Mouse (Mus musculus) stomach, embryonic 15.5 days (tissue): ENCODE measurements at regions not wholly inside any gene's neighbourhood (a gene's known extent, or its start where the extent isn't known, plus 50 kb on each side); places are given as distances from the start of the nearest gene placed in this dataset.

Experiments used
- ATAC-seq: fragments of 200-750 bp; cut with Nextera tagmentation; 2 replicates; pipeline ENCODE4 v1.8.0; 2017; ENCODE audit warnings: low read depth, moderate number of reproducible peaks, moderate TSS enrichment; ENCODE audit not compliant: insufficient read depth, low FRiP score
- H3K27ac ChIP-seq: fragments of 300-500 bp; sonication (generic); 2 replicates; pipeline ENCODE4 v1.5.1; 2015; ENCODE audit warnings: mild to moderate bottlenecking, inconsistent platforms
- H3K27me3 ChIP-seq: fragments of 300-500 bp; sonication (generic); replicated peaks from 2 replicates; pipeline ENCODE4 v1.6.1; 2015; ENCODE audit warnings: inconsistent platforms
- H3K36me3 ChIP-seq: fragments of 300-500 bp; sonication (generic); 2 replicates; pipeline ENCODE4 v1.6.1; 2015; ENCODE audit warnings: inconsistent platforms
- H3K4me1 ChIP-seq: fragments of 300-500 bp; sonication (generic); 2 replicates; pipeline ENCODE4 v1.6.1; 2015; ENCODE audit warnings: inconsistent platforms
- H3K4me2 ChIP-seq: fragments of 300-500 bp; sonication (generic); 2 replicates; pipeline ENCODE4 v1.6.1; 2015; ENCODE audit warnings: mild to moderate bottlenecking, inconsistent platforms
- H3K4me3 ChIP-seq: fragments of 300-500 bp; sonication (generic); replicated peaks from 2 replicates; pipeline ENCODE4 v1.5.1; 2015; ENCODE audit warnings: inconsistent platforms
- H3K9ac ChIP-seq: fragments of 300-500 bp; sonication (generic); 2 replicates; pipeline ENCODE4 v1.6.1; 2015; ENCODE audit warnings: inconsistent platforms
- H3K9me3 ChIP-seq: fragments of 300-500 bp; sonication (generic); 2 replicates; pipeline ENCODE4 v1.6.1; 2016; ENCODE audit warnings: inconsistent platforms
- WGBS: fragments of 180-500 bp; shearing (Covaris S2); methylation state at CpG from one replicate; pipeline ENCODE4 v1.1.7; 2015; 5-methylcytosine and 5-hydroxymethylcytosine counted together

DNA sequence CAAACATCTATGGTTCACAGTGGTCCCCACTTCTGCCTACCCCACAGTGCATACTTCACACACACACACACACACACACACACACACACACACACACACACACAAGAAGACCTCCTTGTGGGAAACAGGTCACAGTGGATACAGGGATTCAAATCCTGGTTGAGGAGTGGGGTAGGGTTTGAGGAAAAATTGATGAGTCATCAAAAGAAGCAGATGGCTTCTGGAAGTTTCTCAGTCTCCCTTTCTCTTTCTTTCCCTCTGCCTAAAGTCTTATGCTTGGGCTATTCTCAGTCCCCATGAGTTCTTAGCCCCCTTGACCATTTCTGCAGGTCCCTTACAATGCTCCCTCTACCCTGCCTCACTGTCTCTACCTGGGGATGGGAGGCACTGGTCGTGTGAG is 56.4 kb downstream of the Rassf10 start:
- Histone ChIP-seq H3K9me3 (no peaks in the 10 kb centered on the region), H3K9ac (no peak overlapping the region), H3K27ac (no peak overlapping the region), H3K27me3 (no peaks in the 10 kb centered on the region), H3K4me1 (no peaks in the 10 kb centered on the region), H3K4me2 (no peak overlapping the region), H3K4me3 (no peak overlapping the region), H3K36me3 (no peaks in the 10 kb centered on the region)
- no peak for ATAC-seq
- 68% methylated on average over 1 of the region's 1 CpGs for WGBS

DNA sequence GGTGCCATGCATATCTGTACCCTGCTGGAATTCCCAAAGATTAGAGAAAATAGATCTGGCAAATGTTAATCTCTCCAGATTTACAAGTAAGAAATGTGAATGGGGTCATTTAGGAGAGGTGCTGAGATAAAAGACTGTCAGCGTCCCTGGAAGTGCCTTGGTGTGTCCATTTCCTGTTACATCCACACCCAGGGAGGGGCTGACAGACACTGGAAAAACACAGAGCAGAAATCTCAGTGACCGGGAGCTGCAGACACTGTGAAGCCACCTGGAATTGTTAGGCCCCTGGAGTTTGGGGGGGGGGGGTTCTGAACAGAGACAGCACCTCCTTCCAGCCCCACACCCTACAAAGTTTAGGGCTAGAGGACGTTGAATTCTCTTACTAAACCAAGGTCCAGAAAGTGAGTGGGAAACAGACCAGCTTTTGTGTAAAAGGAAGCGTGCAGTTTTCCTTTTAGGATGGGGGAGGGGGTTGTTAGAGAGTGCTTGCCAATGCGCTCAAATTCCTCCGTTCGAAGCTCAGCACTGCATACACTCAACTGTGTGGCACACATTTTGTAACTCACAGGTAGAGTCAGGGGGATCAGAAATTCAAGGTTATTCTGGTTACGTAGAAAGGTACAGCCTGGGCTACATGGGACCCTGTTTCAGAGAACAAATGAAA is 63.5 kb downstream of the Rassf10 start:
- Histone ChIP-seq H3K27ac (no peak overlapping the region), H3K4me3 (no peak overlapping the region), H3K36me3 (no peaks in the 10 kb centered on the region), H3K4me1 (0 out of 2 replicates have a peak, but pooled peaks cover 8% of the 10 kb centered on the region), H3K9ac (no peak overlapping the region), H3K9me3 (no peaks in the 10 kb centered on the region), H3K4me2 (no peak overlapping the region), H3K27me3 (no peaks in the 10 kb centered on the region)
- no peak for ATAC-seq
- WGBS: 26% methylated on average over 8 of the region's 8 CpGs

DNA sequence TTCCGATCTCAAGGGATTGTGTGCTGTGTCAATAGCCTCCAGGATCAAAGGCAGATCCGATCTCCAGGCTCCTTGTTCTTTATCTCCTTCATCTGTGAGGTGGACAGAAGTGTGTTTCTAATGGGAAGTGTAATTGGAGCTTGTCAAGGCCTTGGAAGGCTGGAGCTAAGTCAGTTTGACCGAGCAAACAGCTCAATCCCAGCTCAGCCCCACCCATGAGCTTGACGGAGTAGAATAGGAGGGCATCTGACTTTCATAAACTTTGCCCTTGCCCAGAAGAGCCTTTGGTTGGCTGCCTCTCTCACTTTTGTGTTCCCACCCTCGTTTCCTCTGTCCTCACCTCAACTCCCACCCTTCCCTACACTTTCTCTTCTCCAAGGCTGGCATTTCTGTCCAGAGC is 67.7 kb downstream of the Rassf10 start:
- ATAC-seq: peak; percentile 77
- Histone ChIP-seq H3K27me3 (no peaks in the 10 kb centered on the region), H3K4me2 (no peak overlapping the region), H3K4me3 (no peak overlapping the region), H3K9ac (no peak overlapping the region), H3K27ac (no peak overlapping the region), H3K4me1 (0 out of 2 replicates have a peak, but pooled peaks cover 8% of the 10 kb centered on the region), H3K36me3 (no peaks in the 10 kb centered on the region), H3K9me3 (no peaks in the 10 kb centered on the region)
- 49% methylated on average over 5 of the region's 5 CpGs for WGBS

DNA sequence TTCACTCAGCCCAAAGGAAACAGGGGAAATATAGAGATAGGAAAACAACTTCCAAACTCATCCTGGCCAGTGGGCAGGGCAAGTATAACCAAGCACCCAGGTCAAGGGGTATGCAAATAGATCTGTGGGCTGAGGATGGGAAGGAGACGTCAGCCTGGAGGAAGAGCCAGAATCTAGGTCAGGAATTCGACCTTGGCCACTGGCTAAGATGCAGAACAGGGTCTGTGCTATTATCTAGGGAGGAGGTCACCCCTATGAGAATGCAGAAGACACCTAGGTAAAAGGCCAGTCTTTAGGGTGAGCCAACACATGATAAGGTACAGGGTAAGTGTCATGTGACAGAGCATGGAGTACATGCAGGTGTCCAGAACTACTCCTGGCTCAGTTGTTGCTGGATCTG is 68.8 kb downstream of the Rassf10 start:
- Histone ChIP-seq H3K27ac (no peak overlapping the region), H3K9ac (no peak overlapping the region), H3K36me3 (no peaks in the 10 kb centered on the region), H3K27me3 (no peaks in the 10 kb centered on the region), H3K4me1 (0 out of 2 replicates have a peak, but pooled peaks cover 3% of the 10 kb centered on the region), H3K4me3 (no peak overlapping the region), H3K9me3 (no peaks in the 10 kb centered on the region), H3K4me2 (no peak overlapping the region)
- ATAC-seq: no peak
- 42% methylated on average over 2 of the region's 2 CpGs for WGBS

DNA sequence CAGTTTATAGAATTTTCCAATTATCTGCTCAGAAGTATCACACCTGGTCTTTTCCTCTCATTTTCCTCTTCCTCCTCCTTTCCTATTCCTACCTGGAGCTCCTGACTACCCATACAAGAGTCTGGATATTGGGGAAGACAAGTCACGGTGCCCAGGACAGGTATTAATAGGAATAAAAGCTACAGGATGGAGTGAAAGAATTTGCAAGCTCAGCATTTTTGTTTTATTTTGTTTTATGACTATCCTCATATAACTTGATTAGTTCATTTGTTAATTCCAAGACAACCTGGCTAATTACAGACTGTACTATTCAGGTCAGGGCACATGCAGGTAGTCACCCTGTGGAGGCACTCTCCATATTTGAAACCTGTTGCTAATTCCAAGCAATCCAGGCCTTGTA is 72.0 kb downstream of the Rassf10 start:
- Histone ChIP-seq H3K9ac (no peak overlapping the region), H3K4me2 (no peak overlapping the region), H3K4me1 (no peaks in the 10 kb centered on the region), H3K27me3 (no peaks in the 10 kb centered on the region), H3K9me3 (no peaks in the 10 kb centered on the region), H3K36me3 (no peaks in the 10 kb centered on the region), H3K27ac (no peak overlapping the region), H3K4me3 (no peak overlapping the region)
- 82% methylated on average over 1 of the region's 1 CpGs for WGBS
- ATAC-seq: no peak

DNA sequence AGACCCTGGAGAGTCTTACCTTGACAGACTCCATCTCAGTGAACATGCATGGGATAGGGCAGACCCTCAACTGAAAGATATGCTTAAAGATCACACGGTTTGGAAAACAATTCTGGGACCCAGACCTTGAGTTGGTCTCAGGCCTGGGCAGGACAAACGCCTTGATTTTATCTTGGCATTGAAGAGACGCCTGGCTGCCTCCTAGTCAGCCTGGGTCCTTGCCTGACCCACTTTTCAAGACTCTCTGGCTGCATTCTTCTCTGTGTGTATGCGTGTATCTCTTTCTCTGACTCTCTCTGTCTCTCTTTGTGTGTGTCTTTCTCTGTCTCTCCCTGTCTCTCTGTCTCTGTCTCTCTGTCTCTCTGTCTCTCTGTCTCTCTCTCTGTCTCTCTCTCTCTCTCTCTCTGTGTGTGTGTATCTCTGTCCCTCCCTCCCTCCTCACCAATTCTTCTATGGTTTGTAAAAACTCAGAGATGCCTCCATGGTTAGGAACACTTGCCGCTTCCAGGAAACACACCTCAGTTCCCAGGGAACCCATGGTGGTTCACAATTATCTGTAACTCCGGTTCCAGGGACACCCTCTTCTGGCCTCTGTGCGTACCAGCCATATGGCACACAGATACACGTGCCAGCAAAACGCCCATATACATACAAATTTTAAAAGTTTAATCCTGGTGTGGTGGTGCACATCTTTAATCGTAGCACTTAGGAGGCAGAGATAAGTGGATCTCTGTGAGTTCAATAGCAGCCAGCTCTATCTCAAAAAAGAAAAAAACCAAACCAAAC is 72.7 kb downstream of the Rassf10 start:
- H3K27ac ChIP-seq: no peak overlapping the region
- no peaks in the 10 kb centered on the region for H3K4me1 ChIP-seq
- H3K36me3 ChIP-seq: no peaks in the 10 kb centered on the region
- no peak for ATAC-seq
- no peaks in the 10 kb centered on the region for H3K9me3 ChIP-seq
- no peak overlapping the region for H3K4me3 ChIP-seq
- 81% methylated on average over 10 of the region's 10 CpGs for WGBS
- H3K27me3 ChIP-seq: no peaks in the 10 kb centered on the region
- no peak overlapping the region for H3K9ac ChIP-seq
- H3K4me2 ChIP-seq: no peak overlapping the region

DNA sequence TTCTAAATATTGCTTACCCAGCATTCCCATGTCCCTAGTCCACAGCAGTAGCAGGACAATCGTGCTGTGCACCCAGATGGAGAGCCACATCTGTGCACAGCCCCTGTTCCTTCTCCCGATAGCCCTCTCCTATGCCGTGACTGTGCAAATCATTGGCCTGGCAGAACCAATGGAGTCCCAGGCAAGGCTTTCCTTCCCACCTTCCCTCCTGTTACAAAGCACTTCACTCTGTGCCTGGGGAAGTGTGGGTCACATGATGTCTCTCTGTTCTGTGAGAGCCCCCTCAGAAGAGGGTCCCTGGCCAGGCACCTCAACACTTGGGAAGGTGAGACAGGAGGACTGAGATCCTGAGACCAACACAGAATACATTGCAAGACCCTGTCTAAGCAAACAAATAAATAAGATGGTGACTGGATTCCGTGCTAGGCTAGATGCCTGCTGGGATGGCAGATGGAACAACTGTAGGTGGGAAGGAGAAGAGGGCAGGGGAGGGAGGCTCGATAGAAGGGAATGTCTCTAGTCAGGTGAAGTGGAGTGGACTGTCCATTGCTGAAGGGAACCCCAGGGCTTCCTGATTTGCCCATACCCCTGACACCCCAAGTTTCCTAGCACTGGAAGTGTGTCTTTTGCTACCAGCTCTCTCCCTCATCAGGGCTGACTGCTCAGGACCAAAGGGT is 73.5 kb downstream of the Rassf10 start:
- H3K36me3 ChIP-seq: no peaks in the 10 kb centered on the region
- H3K4me3 ChIP-seq: no peak overlapping the region
- H3K4me1 ChIP-seq: no peaks in the 10 kb centered on the region
- no peak overlapping the region for H3K27ac ChIP-seq
- H3K9me3 ChIP-seq: no peaks in the 10 kb centered on the region
- no peak overlapping the region for H3K9ac ChIP-seq
- H3K27me3 ChIP-seq: no peaks in the 10 kb centered on the region
- H3K4me2 ChIP-seq: no peak overlapping the region
- no peak for ATAC-seq
- 72% methylated on average over 5 of the region's 5 CpGs for WGBS

DNA sequence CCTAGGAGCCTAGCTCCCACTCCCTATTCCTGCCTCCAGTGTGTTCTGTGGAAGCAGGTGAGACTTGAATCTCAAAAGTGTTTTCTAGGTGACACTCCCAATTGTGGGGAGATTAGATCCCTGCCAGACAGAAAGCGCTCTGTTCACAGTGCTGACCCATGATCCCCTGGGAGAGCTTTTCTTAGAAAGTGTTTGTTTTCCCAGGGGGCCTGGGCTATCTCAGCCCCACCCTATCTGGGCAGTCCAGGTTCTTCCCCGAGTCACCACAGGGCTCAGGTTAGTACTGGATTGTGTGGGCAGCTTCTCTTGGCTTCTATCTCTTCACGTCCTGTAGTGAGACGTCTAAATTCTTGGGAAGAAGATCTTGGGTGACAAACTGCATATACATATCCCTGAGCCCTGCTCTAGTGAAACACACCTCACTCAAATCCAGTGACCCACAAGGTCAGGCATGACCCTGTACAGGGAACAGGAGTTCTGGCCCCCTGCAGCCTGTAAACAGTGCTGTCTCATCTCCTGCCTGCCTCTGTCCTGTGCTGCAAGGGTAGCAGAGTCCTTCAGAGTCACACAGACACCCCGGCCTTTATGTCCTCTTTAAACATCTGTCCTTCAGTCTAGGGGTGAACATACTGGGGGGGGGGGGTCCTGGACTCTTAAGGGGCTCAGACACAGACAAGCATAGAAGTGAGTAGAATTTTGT is 76.4 kb downstream of the Rassf10 start:
- no peak overlapping the region for H3K9ac ChIP-seq
- 37% methylated on average over 5 of the region's 5 CpGs for WGBS
- H3K27me3 ChIP-seq: no peaks in the 10 kb centered on the region
- no peaks in the 10 kb centered on the region for H3K9me3 ChIP-seq
- H3K4me3 ChIP-seq: no peak overlapping the region
- no peaks in the 10 kb centered on the region for H3K36me3 ChIP-seq
- no peaks in the 10 kb centered on the region for H3K4me1 ChIP-seq
- H3K4me2 ChIP-seq: no peak overlapping the region
- peak overlapping the region; percentile 65 for H3K27ac ChIP-seq
- ATAC-seq: peak; percentile 90

DNA sequence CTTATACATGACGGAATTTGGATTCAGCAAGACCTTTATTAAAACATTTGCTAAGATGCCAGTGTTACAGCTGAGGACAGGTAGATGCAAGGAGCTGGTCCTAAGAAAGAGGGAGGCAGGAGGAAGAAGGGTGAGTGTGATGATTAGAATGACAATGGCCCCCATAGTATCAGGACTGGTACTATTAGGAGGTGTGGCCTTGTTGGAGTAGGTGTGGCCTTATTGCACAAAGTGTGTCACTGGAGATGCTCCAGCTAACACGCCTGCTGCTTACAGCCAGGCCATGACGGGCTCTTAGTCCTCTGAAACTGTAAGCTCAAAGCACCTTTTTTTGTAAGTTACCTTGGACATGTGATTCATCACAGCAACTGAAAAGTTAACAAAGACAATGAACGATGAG is 82.0 kb downstream of the Rassf10 start:
- Histone ChIP-seq H3K4me1 (no peaks in the 10 kb centered on the region), H3K9me3 (no peaks in the 10 kb centered on the region), H3K4me2 (no peak overlapping the region), H3K4me3 (no peak overlapping the region), H3K27me3 (no peaks in the 10 kb centered on the region), H3K27ac (no peak overlapping the region), H3K36me3 (no peaks in the 10 kb centered on the region), H3K9ac (no peak overlapping the region)
- ATAC-seq: no peak
- WGBS: 77% methylated on average over 4 of the region's 4 CpGs

DNA sequence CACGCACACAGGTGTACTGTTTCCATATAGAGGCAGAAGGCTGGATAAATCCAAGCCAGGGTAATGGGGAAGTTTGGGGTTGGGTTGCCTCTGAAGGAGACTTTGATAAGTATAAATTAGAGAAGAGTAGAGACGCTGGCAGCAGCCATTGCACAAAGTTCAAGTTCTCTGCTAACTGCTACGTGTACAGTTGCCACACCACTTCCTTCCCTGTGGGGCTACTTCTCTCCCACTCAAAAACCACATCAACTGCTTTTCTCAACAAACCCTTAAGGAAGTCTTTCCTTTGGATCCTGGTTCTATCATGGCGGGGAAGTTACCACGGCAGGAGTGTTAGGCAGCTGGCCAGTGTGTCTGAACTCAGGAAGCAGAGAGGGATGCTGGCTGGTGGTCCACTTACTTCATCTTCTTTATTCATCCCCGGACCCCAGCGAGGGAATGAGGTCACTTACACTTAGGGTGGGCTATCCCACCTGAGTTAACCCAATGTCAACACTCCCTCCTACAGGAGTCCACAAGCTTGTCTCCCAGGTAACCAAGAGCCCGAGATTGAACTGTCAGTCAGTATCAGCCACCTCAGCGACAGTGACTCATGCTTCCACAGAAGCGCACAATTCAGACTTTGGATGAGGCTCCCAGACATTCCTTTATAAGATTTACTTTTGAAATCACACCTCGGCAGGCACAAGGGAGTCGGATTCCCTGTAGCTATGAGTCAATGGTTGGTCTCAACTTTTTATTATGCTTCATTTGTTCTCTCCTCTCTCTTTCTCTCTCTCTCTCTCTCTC is 84.3 kb downstream of the Rassf10 start:
- Histone ChIP-seq H3K9me3 (no peaks in the 10 kb centered on the region), H3K9ac (no peak overlapping the region), H3K27ac (no peak overlapping the region), H3K4me3 (no peak overlapping the region), H3K4me1 (no peaks in the 10 kb centered on the region), H3K4me2 (no peak overlapping the region), H3K27me3 (no peaks in the 10 kb centered on the region), H3K36me3 (no peaks in the 10 kb centered on the region)
- WGBS: 70% methylated on average over 12 of the region's 12 CpGs
- ATAC-seq: no peak

DNA sequence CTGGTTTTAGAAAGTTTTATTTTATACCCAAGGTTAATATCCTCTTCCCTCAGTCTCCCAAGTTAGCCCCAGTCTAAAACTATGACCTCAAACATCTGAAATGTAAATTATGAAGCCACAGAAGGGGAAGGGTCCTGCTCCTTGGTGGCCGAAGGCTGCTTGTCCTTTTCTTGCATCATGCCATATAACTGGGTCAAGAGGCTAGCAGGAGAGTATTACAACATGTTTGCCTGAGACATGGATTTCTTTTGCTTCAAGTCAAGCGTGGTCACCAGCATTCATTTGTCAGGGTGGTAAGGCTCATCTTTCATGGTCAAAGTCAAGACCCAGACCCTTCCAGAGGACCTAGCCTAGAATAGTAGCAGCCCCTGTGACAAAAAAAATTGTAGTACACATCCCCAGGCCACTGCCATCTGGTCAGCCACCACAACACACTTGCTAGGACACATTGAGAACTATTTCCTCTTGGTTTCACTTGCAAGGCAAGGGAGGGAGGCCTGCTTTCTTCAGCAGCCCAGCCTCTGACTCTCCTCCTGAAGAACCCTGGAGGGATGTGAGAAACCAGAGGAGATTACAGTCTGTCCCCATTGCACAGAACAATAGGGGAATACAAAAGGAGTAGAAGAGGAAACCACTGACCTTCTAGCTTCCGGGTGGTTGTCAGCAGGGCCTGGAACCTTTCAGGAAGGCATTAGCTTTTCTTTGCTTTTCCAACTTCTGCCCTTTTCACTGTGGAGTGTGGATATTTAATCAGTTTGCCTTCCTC is 85.3 kb downstream of the Rassf10 start:
- 63% methylated on average over 3 of the region's 3 CpGs for WGBS
- no peaks in the 10 kb centered on the region for H3K4me1 ChIP-seq
- H3K4me3 ChIP-seq: no peak overlapping the region
- no peak overlapping the region for H3K27ac ChIP-seq
- H3K27me3 ChIP-seq: no peaks in the 10 kb centered on the region
- H3K9me3 ChIP-seq: no peaks in the 10 kb centered on the region
- H3K9ac ChIP-seq: no peak overlapping the region
- H3K36me3 ChIP-seq: no peaks in the 10 kb centered on the region
- no peak for ATAC-seq
- H3K4me2 ChIP-seq: no peak overlapping the region
